ENCODE assay signal across 8 mouse cellular contexts in genomic region chr3:37875331-37876015, GRCm38 (mm10).
A peak's percentile ranks its signal among the peaks of the same experiment; 100 is the strongest.
DNase-seq lines count a peak whose midpoint lies in the region; ATAC-seq lines count a peak whose summit lies in the region.

No protein-coding gene starts in this region.

- H3K4me3 ChIP-seq in embryonic facial prominence, embryonic 15.5 days (replicated peaks) = no peak overlapping the region
- H3K4me3 ChIP-seq in heart, embryonic 14.5 days (ENCODE audit: control insufficient read depth in 1 of 2, insufficient read depth in 1 of 2, low read depth in 1 of 2, low read length in 2 of 2) = no peak overlapping the region
- no peak overlapping the region for H3K4me3 ChIP-seq in kidney, embryonic 16.5 days (ENCODE audit: low read length)
- H3K4me3 ChIP-seq in stomach, embryonic 15.5 days (replicated peaks) = no peak overlapping the region

- H3K36me3 ChIP-seq in embryonic facial prominence, embryonic 15.5 days = no peaks in the 10 kb centered on the region
- H3K36me3 ChIP-seq in heart, embryonic 14.5 days (ENCODE audit: control insufficient read depth, insufficient read depth, low read length) = no peaks in the 10 kb centered on the region
- no peaks in the 10 kb centered on the region for H3K36me3 ChIP-seq in kidney, embryonic 16.5 days (ENCODE audit: insufficient read depth, low read length)
- H3K36me3 ChIP-seq in stomach, embryonic 15.5 days = no peaks in the 10 kb centered on the region

- no peaks in the 10 kb centered on the region for H3K27me3 ChIP-seq in embryonic facial prominence, embryonic 15.5 days
- no peaks in the 10 kb centered on the region for H3K27me3 ChIP-seq in heart, embryonic 14.5 days (ENCODE audit: control insufficient read depth, insufficient read depth, low read length)
- H3K27me3 ChIP-seq in kidney, embryonic 16.5 days (ENCODE audit: insufficient read depth, low read length) = no peaks in the 10 kb centered on the region
- H3K27me3 ChIP-seq in stomach, embryonic 15.5 days (replicated peaks) = no peaks in the 10 kb centered on the region

- H3K9me3 ChIP-seq in embryonic facial prominence, embryonic 15.5 days (replicated peaks) = no peaks in the 10 kb centered on the region
- no peaks in the 10 kb centered on the region for H3K9me3 ChIP-seq in heart, embryonic 14.5 days (ENCODE audit: control insufficient read depth, low read length)
- H3K9me3 ChIP-seq in kidney, embryonic 16.5 days (ENCODE audit: low read length) = no peaks in the 10 kb centered on the region
- H3K9me3 ChIP-seq in stomach, embryonic 15.5 days = no peaks in the 10 kb centered on the region

- peak overlapping the region; percentile 95 for H3K27ac ChIP-seq in embryonic facial prominence, embryonic 15.5 days (replicated peaks)
- H3K27ac ChIP-seq in heart, embryonic 14.5 days (replicated peaks in 1 of 2; ENCODE audit: control insufficient read depth in 1 of 2, insufficient read depth in 1 of 2, low read depth in 2 of 2, low read length in 2 of 2) = peak overlapping the region; percentile 97 to 99
- peak overlapping the region; percentile 84 for H3K27ac ChIP-seq in kidney, embryonic 16.5 days (ENCODE audit: low read length)
- peak overlapping the region; percentile 91 for H3K27ac ChIP-seq in stomach, embryonic 15.5 days

- H3K4me2 ChIP-seq in embryonic facial prominence, embryonic 15.5 days (replicated peaks) = no peak overlapping the region
- H3K4me2 ChIP-seq in heart, embryonic 14.5 days (ENCODE audit: low read length) = peak overlapping the region; percentile 28
- no peak overlapping the region for H3K4me2 ChIP-seq in kidney, embryonic 16.5 days (replicated peaks; ENCODE audit: low read depth, low read length)
- H3K4me2 ChIP-seq in stomach, embryonic 15.5 days = no peak overlapping the region

- ATAC-seq in embryonic facial prominence, embryonic 15.5 days (ENCODE audit: insufficient number of reproducible peaks, low FRiP score, low TSS enrichment, low read depth) = peak; percentile 91
- peak; percentile 92 for ATAC-seq in heart, embryonic 14.5 days (ENCODE audit: insufficient number of reproducible peaks, insufficient read depth, low FRiP score, low read depth)
- peak; percentile 89 for ATAC-seq in kidney, embryonic 16.5 days (ENCODE audit: low FRiP score, low TSS enrichment)
- peak; percentile 89 for ATAC-seq in stomach, embryonic 15.5 days (ENCODE audit: insufficient read depth, low FRiP score, low read depth)

- WGBS in embryonic facial prominence, embryonic 15.5 days = 25% methylated on average over 6 of the region's 6 CpGs
- WGBS in heart, embryonic 14.5 days = 1% methylated on average over 6 of the region's 6 CpGs
- WGBS in kidney, embryonic 16.5 days = 32% methylated on average over 6 of the region's 6 CpGs
- 22% methylated on average over 6 of the region's 6 CpGs for WGBS in stomach, embryonic 15.5 days

- H3K9ac ChIP-seq in embryonic facial prominence, embryonic 15.5 days = no peak overlapping the region
- no peak overlapping the region; the same call in 1 of the 2 replicates for H3K9ac ChIP-seq in heart, embryonic 14.5 days (ENCODE audit: low read length)
- H3K9ac ChIP-seq in kidney, embryonic 16.5 days (replicated peaks; ENCODE audit: low read length) = no peak overlapping the region
- no peak overlapping the region for H3K9ac ChIP-seq in stomach, embryonic 15.5 days

- H3K4me1 ChIP-seq in embryonic facial prominence, embryonic 15.5 days = peaks cover 30% of the 10 kb centered on the region
- peaks cover 20 to 21% of the 10 kb centered on the region in 2 experiments for H3K4me1 ChIP-seq in heart, embryonic 14.5 days (ENCODE audit: control insufficient read depth in 2 of 2, insufficient read depth in 2 of 2, low read length in 2 of 2)
- H3K4me1 ChIP-seq in kidney, embryonic 16.5 days (ENCODE audit: insufficient read depth, low read length) = peaks cover 18% of the 10 kb centered on the region
- peaks cover 14% of the 10 kb centered on the region; the same call in 1 of the 2 replicates for H3K4me1 ChIP-seq in stomach, embryonic 15.5 days

- DNase-seq in layer of hippocampus, adult 11-12 months (ENCODE audit: low spot score) = peak; percentile 21
- DNase-seq in layer of hippocampus, postnatal 25 days (ENCODE audit: extremely low spot score in 1 of 2, low spot score in 1 of 2) = no peak
- DNase-seq in lung, postnatal 25 days (ENCODE audit: low spot score) = peak; percentile 81
- no peak for DNase-seq in right cerebral cortex, postnatal 36 days (ENCODE audit: low spot score in 2 of 2)

Comparison
In these comparisons a context has a peak if more than half of its experiments do, and no peak if none do; other contexts are left out.
1. DNase-seq: peak in layer of hippocampus, adult 11-12 months (single experiment) and lung, postnatal 25 days (single experiment); none in layer of hippocampus, postnatal 25 days (0 of 2) and right cerebral cortex, postnatal 36 days (0 of 2).
2. Peak in every context shown above with its lines, with median percentiles within 50 percentile points of each other: ATAC-seq and H3K27ac ChIP-seq.